Mouse (Mus musculus) limb, embryonic 13.5 days (tissue): Measurements from ENCODE around the gene Hoxd4. TPM values are rescaled to one million over a fixed set of nuclear protein-coding genes. Genes with fewer than 3 reads are reported as not detected.

Experiments
- ATAC-seq: fragments of 200-750 bp; cut with Nextera tagmentation; 2 replicates; pipeline ENCODE4 v1.8.0; 2017; ENCODE audit warnings: low read depth, moderate number of reproducible peaks, moderate TSS enrichment; ENCODE audit not compliant: low FRiP score
- H3K27ac ChIP-seq: fragments of 300-500 bp; sonication (generic); 2 replicates; pipeline ENCODE4 v1.5.1; 2015; ENCODE audit warnings: inconsistent platforms, mild to moderate bottlenecking, moderate library complexity
- H3K27me3 ChIP-seq: fragments of 300-500 bp; sonication (generic); 2 replicates; pipeline ENCODE4 v1.6.1; 2015; ENCODE audit warnings: mild to moderate bottlenecking, inconsistent platforms
- H3K36me3 ChIP-seq: fragments of 300-500 bp; sonication (generic); 2 replicates; pipeline ENCODE4 v1.6.1; 2015; ENCODE audit warnings: inconsistent platforms, mild to moderate bottlenecking, moderate library complexity
- H3K4me1 ChIP-seq: fragments of 300-500 bp; sonication (generic); 2 replicates; pipeline ENCODE4 v1.6.1; 2015; ENCODE audit warnings: inconsistent platforms
- H3K4me2 ChIP-seq: fragments of 300-500 bp; sonication (generic); replicated peaks from 2 replicates; pipeline ENCODE4 v1.6.1; 2015; ENCODE audit warnings: inconsistent platforms, mild to moderate bottlenecking, moderate library complexity
- H3K4me3 ChIP-seq: fragments of 300-500 bp; sonication (generic); 2 replicates; pipeline ENCODE4 v1.5.1; 2015; ENCODE audit warnings: moderate library complexity, mild to moderate bottlenecking, inconsistent platforms
- H3K9ac ChIP-seq: fragments of 300-500 bp; sonication (generic); 2 replicates; pipeline ENCODE4 v1.6.1; 2015; ENCODE audit warnings: mild to moderate bottlenecking, inconsistent platforms
- H3K9me3 ChIP-seq: fragments of 300-500 bp; sonication (generic); 2 replicates; pipeline ENCODE4 v1.6.1; 2016; ENCODE audit warnings: inconsistent platforms
- WGBS: fragments of 180-500 bp; shearing (Covaris S2); methylation state at CpG from one replicate; pipeline ENCODE4 v1.1.7; 2015; 5-methylcytosine and 5-hydroxymethylcytosine counted together
- polyA plus RNA-seq: library from polyadenylated mRNA; unstranded; fragments of >200 nt; fragmentation: Nextera tagmentation; extraction: Ambion mirVana; gene quantifications from 2 replicates; pipeline ENCODE4 v1.2.1, GENCODE M21; 2015

The Hoxd4 gene
- polyA plus RNA-seq, 1 experiment from 2014 or later = 0.55 TPM

DNA sequence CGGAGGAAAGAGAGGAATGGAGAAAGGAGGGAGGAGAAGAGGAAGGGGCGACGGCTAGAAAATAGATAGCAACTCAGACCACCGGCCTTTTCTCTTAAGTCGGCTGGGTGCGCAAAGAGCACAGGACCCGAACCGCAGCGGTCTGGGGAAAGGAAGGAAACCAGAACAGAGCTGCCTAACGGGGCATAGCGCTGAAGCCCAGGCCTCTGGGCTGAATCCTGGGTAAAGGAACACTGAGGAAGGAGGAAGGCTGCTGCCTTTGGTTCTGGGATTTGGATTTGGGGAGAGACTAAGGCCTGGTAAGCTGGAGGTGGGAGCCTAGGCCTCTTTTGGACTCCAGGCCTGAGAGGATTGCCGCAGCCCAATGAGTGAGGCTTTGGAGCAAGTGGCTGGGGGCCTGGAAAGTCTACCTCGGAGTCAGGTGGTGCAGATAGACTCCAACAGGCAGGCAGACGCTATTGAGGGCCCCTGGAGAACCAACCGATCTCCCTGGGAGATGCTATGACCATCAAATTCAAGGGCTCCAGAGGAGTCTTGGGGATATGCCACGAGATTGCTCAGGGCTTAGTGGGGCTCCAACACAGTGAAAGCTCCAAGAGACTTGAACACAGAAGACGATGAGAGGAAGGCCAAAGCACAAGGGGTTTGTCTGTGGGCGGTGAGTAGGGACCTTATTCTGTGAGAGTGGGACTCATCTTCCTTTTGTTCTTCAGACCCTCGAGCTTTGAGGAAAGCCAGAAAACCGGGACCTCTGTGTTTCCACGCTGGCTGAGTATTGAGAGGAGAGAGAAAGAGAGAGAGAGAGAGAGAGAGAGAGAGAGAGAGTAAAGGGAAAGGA lies 30.9 kb upstream of the Hoxd4 start:
- Histone ChIP-seq H3K4me1 (peaks cover 4% of the 10 kb centered on the region; the same call in 1 of the 2 replicates), H3K36me3 (0 out of 2 replicates have a peak, but pooled peaks cover 5% of the 10 kb centered on the region), H3K27me3 (peaks cover 66% of the 10 kb centered on the region), H3K9ac (peak overlapping the region; percentile 99), H3K4me2 (peak overlapping the region; percentile 75), H3K27ac (peak overlapping the region; percentile 98), H3K4me3 (peak overlapping the region; percentile 79), H3K9me3 (no peaks in the 10 kb centered on the region)
- no peak for ATAC-seq
- WGBS = 7% methylated on average over 21 of the region's 21 CpGs

DNA sequence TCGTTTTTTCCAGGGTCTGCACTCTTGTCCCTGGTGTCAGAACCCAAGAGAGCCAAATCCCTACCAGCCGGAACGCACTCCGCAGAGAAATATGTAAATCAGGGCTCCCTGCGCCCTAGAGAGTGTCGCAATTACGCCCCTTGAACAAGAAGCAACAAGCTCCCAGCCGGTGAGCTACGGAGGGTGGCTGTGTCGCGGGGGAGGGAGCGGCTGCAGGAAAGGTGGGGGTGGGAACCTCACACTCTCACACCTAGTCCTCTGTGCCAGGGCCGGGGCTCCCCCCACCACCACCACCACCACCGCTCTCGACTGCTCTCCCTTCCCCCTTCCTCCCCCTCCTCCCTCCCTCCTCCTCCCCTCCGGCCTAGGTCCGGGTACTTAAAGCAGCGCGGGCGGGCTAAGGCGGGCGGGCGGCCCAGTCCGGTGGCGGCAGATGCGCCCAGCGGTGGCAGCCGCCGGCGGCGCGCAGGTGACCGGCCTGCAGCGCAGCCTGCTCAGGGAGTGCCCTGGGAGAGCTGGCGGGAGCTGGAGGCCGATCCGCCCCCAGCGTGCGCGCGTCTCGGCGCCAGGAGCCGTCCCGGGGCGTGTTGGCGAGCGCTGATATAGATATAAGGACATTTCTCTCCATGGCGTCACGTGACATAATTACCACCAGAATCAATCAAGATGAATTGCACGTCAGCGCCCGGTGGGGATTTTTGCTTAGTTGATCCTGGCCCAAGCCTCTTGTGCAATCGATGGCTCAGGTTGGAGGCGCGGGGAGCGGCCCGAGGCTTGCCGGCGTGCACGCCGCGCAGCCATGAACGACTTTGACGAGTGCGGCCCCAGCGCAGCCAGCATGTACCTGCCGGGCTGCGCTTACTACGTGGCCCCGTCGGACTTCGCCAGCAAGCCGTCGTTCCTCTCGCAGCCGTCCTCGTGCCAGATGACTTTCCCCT lies 29.9 kb upstream of the Hoxd4 start:
- Histone ChIP-seq H3K4me3 (peak overlapping the region; percentile 79), H3K27me3 (peaks cover 60% of the 10 kb centered on the region), H3K4me1 (peaks cover 4% of the 10 kb centered on the region; the same call in 1 of the 2 replicates), H3K9ac (peak overlapping the region; percentile 99), H3K4me2 (peak overlapping the region; percentile 75), H3K9me3 (no peaks in the 10 kb centered on the region), H3K36me3 (0 out of 2 replicates have a peak, but pooled peaks cover 5% of the 10 kb centered on the region), H3K27ac (peak overlapping the region; percentile 98)
- peak; percentile 70 for ATAC-seq
- under 1% methylated on average over 68 of the region's 78 CpGs for WGBS

DNA sequence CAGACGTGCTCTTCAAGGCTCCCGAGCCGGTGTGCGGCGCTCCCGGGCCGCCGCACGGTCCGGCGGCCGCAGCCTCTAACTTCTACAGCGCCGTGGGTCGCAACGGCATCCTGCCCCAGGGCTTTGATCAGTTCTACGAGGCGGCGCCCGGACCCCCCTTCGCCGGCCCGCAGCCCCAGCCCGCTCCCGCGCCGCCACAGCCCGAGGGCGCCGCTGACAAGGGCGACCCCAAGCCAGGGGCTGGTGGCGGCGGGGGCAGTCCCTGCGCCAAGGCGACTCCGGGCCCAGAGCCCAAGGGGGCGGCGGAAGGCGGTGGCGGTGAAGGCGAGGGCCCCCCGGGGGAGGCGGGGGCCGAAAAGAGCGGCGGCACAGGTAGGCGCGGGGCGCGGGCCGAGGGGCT lies 28.9 kb upstream of the Hoxd4 start:
- no peak for ATAC-seq
- peaks cover 57% of the 10 kb centered on the region for H3K27me3 ChIP-seq

DNA sequence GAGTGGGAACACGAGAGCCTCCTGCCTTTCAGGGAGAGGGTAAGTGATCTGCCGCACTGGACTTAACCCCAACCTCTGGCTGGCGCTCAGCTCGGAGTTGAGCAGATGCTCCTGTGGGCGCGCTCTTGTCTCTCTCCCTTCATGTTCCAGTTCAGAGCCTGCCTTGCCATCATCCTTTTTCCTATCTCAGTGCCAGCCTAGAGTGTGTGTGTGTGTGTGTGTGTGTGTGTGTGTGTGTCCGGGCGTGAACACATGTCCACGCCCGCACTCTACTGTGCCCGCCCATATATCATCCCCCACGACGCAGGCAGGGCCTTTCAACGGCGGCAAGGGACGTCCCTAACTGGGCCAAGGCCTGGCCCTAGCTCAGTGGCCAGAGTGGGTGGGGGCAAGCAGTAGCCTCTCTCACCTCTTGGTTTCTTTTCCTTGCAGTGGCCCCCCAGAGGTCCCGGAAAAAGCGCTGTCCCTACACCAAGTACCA lies 28.2 kb upstream of the Hoxd4 start:
- H3K9me3 ChIP-seq = no peaks in the 10 kb centered on the region
- 0 out of 2 replicates have a peak, but pooled peaks cover 8% of the 10 kb centered on the region for H3K36me3 ChIP-seq
- peaks cover 57% of the 10 kb centered on the region for H3K27me3 ChIP-seq
- H3K4me3 ChIP-seq = peak overlapping the region; percentile 79
- peak overlapping the region; percentile 98 for H3K27ac ChIP-seq
- 1% methylated on average over 18 of the region's 18 CpGs for WGBS
- peaks cover 17% of the 10 kb centered on the region for H3K4me1 ChIP-seq
- peak overlapping the region; percentile 75 for H3K4me2 ChIP-seq
- peak; percentile 6; the same call in 1 of the 2 replicates for ATAC-seq
- H3K9ac ChIP-seq = peak overlapping the region; percentile 99

More for the DNA sequence above, 28.9 kb upstream of the Hoxd4 start:
- H3K4me3 ChIP-seq = peak overlapping the region; percentile 79
- H3K9ac ChIP-seq = peak overlapping the region; percentile 99
- H3K4me2 ChIP-seq = peak overlapping the region; percentile 75
- WGBS = 1% methylated on average over 48 of the region's 51 CpGs
- H3K27ac ChIP-seq = peak overlapping the region; percentile 98
- H3K9me3 ChIP-seq = no peaks in the 10 kb centered on the region
- peaks cover 13% of the 10 kb centered on the region for H3K4me1 ChIP-seq
- H3K36me3 ChIP-seq = 0 out of 2 replicates have a peak, but pooled peaks cover 8% of the 10 kb centered on the region

DNA sequence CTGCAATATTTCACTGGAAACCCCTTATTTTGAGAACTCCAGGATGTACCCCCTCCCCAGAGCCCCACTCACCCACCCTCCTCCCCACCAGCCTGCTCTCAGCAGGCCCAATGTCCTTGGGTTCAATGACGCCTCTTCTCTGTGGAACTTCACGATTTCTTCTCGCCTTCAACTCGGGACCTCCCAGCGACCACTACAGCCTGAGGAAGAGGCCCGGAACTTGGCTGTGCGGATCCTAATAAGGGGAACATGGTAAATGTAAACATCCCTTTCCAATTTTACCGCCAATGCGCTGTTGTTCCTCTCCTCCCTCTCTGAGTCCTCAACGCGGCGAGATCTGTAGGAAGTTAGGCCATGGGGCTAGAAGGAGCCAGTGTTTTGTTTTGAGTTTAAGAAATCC lies 27.6 kb upstream of the Hoxd4 start:
- Histone ChIP-seq H3K4me1 (peaks cover 17% of the 10 kb centered on the region), H3K4me2 (peak overlapping the region; percentile 75), H3K27me3 (peaks cover 60% of the 10 kb centered on the region), H3K9me3 (no peaks in the 10 kb centered on the region), H3K27ac (peak overlapping the region; percentile 98), H3K9ac (peak overlapping the region; percentile 99), H3K36me3 (0 out of 2 replicates have a peak, but pooled peaks cover 8% of the 10 kb centered on the region), H3K4me3 (peak overlapping the region; percentile 79)
- ATAC-seq = no peak
- WGBS = 4% methylated on average over 12 of the region's 12 CpGs

DNA sequence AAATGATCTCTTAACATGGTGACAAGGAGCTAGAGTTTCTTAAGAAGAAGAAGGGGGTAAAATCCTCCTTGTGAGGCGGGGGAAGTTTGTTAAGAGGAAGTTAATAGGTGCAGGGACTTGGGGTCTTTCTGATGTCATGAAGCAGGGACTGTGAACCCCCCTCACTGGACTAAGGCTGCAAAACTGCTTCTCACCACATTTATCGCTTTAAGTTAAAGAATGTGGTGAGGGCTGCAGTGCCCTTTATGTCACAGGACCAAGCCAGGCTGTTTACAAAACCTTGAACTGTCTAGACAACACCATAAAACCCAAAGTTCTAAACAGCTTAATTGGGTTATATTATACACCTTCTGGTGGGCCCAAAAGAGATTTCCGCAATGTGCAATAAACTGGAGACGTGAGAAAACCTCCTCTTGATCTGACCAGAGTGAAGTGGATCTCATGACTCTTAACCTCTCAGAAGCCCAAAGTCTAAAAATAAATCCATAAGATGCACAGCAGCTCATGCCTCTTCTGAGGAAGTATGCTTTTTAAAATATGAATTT lies 26.6 kb upstream of the Hoxd4 start:
- 15% methylated on average over 4 of the region's 4 CpGs for WGBS
- Histone ChIP-seq H3K4me2 (peak overlapping the region; percentile 75), H3K36me3 (0 out of 2 replicates have a peak, but pooled peaks cover 8% of the 10 kb centered on the region), H3K27ac (peak overlapping the region; percentile 98), H3K4me1 (peaks cover 19% of the 10 kb centered on the region), H3K4me3 (peak overlapping the region; percentile 79), H3K9me3 (no peaks in the 10 kb centered on the region), H3K27me3 (peaks cover 59% of the 10 kb centered on the region), H3K9ac (peak overlapping the region; percentile 99)
- ATAC-seq = no peak

DNA sequence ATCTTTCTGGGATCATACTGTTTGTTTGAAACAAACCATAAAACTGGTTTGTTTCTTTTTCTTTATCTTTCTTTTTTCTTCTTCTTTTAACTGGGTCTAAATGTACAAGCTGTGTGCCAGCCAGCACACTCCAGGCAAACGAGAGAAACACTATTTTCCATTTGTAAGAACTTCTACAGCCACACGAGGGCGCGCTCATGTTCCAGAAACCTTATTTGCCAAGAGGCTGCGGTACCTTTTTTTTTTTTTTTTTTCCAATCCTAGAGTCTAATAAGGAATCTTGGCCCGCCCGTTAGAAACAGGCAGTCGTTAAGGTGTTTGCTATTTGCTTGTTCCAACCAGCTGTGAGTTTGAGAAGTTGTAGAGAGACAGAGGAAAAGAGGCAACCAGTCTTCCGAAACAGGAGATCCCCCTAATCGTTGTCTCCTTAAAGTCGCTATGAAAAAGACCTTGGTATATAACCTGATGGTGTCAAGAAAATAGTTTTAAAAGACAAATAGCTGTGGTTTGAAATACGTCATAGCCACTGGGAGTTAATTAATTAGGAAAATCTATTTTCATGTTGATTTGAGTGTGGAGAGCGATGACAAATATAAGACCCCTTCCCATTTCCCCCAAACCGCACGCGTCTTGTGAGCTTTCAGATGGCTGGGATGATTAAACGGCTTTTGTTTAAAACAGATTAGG lies 25.3 kb upstream of the Hoxd4 start:
- no peak for ATAC-seq
- Histone ChIP-seq H3K9ac (peak overlapping the region; percentile 98), H3K4me3 (peak overlapping the region; percentile 79), H3K4me2 (peak overlapping the region; percentile 77), H3K27ac (peak overlapping the region; percentile 93), H3K4me1 (peaks cover 21% of the 10 kb centered on the region), H3K9me3 (no peaks in the 10 kb centered on the region), H3K27me3 (peaks cover 49% of the 10 kb centered on the region), H3K36me3 (0 out of 2 replicates have a peak, but pooled peaks cover 8% of the 10 kb centered on the region)
- WGBS = 3% methylated on average over 17 of the region's 17 CpGs

DNA sequence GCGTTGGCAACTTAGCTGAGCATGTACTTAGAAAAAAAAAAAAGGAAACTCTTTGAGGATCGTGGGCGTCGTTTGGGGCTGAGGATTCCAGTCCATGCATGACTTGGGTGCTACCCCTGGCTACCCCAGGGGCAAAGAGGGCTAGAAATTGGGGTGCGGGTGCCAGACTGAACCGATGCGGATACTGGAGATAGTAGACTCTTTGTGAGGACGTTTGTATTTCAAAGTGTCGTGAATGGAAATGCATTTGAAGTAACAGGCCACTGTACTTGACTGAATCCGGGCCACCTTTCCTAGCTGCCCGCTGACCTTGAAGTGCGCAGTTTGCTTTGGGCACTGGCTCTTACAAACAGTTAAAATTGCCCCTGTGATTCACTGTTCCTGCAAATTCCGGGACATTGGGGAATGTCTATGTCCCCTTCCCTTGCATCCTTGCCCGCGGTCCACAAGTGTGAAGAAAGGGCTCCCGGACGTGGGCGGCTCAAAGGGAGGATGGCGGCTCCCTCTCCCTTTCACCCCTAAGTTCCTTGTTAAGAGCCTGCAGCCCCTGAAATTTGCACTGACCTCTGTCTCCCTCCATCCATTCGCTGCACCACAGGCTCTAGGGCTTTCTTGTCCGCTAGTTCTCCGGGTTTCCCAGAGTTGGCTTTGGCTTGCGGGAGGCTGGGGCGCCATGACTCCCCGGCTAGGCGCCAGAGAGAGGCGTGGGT lies 24.6 kb upstream of the Hoxd4 start:
- WGBS = under 1% methylated on average over 27 of the region's 27 CpGs
- peaks cover 10% of the 10 kb centered on the region; the same call in 1 of the 2 replicates for H3K36me3 ChIP-seq
- H3K27me3 ChIP-seq = peaks cover 49% of the 10 kb centered on the region
- ATAC-seq = no peak
- H3K4me2 ChIP-seq = peak overlapping the region; percentile 77
- H3K9me3 ChIP-seq = no peaks in the 10 kb centered on the region
- H3K27ac ChIP-seq = peak overlapping the region; percentile 93
- peaks cover 28% of the 10 kb centered on the region for H3K4me1 ChIP-seq
- H3K4me3 ChIP-seq = peak overlapping the region; percentile 79
- H3K9ac ChIP-seq = peak overlapping the region; percentile 98

DNA sequence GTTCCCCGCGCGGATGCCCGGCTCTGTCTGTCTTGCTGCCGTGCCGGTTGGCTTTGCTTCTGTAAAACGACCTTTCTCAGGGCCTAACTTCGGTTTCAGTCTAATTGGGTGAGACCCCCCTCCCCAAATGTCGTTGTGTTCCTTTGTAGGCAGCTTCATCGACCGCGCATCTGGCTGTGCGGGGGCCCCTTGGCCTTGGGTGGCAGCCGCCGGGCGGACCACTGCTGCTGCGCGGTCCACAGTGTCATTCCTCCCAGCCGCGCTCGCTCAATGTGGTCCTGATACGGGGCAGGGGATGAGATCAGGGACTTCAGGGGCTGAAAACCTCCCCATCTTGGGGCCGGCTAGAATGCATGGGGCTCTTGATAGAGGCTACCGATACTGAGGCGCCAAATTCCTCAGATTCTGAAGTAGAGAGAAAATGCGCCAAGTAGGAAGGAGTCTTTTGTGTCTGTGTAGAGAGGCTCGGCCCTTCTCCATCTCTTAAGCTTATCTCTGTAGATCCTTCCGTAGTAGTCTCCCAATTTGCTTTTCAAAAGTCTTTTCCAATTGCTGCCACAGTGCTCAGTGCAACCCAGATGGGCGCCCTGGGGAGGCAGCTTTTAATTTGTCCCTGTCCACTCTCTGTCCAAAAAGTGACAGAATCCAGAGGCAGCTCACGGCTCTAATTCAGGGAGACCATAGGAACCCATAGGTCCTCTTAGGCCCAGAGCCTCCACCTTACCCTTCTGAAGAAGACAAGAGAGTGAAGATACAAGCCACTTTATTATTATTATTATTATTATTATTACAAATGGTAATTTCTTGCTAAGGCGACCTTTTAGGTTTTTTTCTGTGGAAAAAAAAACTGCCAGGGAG lies 23.8 kb upstream of the Hoxd4 start:
- Histone ChIP-seq H3K4me3 (peak overlapping the region; percentile 79), H3K4me1 (peaks cover 36% of the 10 kb centered on the region), H3K27ac (peak overlapping the region; percentile 93), H3K27me3 (peaks cover 48% of the 10 kb centered on the region), H3K9ac (peak overlapping the region; percentile 98), H3K9me3 (no peaks in the 10 kb centered on the region), H3K4me2 (peak overlapping the region; percentile 77), H3K36me3 (peaks cover 18% of the 10 kb centered on the region; the same call in 1 of the 2 replicates)
- ATAC-seq = no peak
- 3% methylated on average over 31 of the region's 31 CpGs for WGBS
